Mouse (Mus musculus): ENCODE data around the gene Lyl1.
A peak's percentile ranks its signal among the peaks of the same experiment; 100 is the strongest.

Gene Lyl1

DNA sequence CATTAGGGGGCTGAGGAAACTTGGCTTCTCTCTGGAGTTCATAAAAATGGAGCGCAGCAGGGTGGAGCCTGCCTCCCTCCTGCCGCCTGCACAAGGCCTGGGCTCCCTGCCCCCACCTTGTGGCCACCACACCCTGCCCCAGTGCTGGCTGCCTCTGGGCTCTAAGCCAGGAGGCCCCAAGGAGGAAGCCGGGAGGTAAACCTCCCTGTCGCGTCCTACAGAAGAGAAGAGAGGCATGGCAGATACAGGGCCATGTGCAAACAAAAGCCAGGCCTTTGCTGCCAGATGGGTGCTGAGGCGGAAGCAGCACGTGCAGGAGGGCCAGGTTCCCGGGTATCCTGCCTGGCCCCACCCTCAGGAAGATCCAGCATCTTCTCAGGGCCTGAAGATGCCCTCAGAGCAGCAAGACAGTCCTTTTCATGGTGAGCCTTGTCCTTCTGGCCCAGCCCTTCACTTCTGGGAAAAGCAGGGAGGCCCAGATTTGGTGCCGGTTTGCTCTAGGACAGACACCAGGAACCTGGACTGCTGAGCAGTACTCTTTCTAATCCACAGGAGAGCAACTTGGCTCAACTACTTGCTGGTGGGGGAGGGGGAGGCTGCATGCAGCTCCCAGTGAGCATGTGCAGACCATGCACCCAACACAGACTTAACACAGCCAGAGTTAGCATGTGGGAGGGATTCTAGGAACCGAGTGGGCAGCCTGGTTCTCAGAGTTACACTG, 21.8 kb downstream of the Lyl1 start, which contains the start of gene G430095P16Rik:
TSS of gene G430095P16Rik (plus strand) at position 158 of the 721 bp plus-strand sequence.
- peak; percentile 78 for DNase-seq (ENCODE audit: low spot score)

DNA sequence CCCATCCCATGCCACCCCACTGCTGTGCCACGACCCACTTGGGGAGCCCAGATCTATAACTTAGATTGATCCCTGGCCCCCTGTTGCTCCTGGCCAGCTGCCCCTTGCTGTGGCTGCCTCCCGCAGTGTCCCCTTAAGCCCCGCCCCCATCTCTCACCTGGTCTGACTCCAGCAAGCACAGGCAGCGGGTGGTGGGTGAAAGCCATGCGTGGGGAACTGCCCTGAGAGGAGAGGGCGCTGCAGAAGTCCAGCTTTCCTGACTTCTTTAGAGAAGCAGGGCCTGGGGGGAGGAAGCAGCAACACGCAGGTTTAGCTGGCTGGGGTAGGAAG, 22.3 kb downstream of the Lyl1 start:
- DNase-seq (ENCODE audit: low spot score): no peak

DNA sequence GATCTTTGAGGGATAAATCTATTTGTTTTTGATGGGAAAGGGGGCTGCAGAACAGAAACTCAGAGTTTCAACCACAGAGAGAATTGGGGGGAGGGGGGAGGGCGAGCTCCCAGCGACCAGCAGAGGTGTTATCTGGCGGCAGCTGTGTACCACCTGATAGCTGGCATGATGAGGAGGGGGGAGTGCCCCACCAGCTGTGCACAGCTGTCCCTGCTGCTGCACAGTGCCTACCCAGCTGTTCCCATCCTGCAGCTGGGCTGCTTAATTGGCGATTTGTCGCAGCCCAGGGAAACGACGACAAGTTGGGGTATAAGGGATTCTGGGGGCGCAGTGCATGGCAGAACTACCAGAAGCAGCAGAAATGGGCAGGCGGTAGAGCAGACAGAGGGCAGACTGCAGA, 23.4 kb downstream of the Lyl1 start:
- no peak for DNase-seq (ENCODE audit: low spot score)

DNA sequence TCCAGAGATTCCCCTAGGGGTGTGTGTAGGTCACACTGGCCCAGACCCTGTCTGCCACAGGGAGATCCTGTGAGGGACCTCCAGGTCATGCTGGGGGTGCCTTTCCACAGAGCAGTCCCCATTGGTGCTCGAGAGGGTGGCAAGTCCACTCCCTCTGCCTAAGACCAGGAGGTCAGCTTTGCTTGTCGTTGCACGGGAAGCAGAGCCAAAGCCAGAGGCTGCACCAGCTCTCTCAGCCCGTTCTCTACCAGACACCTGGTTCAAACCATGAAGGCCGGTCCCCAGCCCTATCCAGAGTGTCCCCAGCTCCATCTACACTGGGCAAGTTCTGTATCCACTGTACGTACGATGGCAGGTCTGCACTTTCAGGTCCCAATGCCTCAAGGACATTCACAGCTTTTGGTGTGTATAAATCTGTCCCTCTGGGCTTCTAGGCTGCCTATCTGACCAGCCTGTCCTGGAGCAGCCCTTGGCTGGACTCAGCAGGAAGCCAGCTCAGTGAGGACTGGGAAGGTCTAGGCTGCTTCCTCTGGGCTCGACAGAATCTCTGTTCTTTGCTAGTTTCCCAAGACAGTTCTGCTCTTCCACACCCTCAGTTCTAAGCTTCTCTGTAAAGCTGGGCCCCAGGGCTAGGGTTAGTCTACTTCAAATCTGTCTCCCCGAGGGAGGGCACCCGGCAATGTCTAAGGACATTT, 24.1 kb downstream of the Lyl1 start:
- no peak for DNase-seq (ENCODE audit: low spot score)

DNA sequence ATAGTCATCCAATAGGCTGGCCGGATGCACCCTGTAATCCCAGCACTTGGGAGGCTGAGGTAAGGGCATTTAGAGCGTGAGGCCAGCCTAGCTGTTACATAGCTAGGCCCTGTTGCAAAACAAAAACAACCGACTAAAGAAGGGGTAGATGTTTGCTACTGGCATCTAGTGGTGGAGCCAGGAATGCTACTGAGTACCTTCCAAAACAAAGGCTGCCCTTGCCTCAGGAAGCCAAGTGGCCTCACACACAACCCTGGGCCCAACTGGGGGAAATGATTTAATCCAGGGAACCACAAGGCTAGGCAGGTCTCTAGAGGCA, 24.6 kb downstream of the Lyl1 start:
- DNase-seq (ENCODE audit: low spot score): no peak

DNA sequence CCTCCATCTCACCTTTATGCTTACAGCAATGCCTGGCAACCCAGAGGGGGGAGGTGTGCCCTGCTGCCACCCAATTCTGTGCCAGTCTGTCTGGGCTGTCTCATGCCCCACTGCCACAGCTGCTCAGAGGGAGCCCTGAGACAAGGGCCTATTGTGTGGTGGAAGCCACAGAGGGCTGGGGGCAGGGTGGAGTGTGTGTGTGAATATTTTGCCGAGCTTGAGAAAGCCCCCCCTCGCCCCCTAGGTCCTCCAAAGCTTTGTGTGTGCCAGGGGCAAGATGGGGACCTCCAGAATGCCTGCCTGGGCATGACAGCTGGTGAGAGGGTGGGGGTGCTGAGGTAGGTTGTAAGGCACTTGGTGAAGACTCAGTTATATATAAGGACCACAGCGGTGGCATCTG, 27.2 kb downstream of the Lyl1 start:
- no peak for DNase-seq (ENCODE audit: low spot score)

DNA sequence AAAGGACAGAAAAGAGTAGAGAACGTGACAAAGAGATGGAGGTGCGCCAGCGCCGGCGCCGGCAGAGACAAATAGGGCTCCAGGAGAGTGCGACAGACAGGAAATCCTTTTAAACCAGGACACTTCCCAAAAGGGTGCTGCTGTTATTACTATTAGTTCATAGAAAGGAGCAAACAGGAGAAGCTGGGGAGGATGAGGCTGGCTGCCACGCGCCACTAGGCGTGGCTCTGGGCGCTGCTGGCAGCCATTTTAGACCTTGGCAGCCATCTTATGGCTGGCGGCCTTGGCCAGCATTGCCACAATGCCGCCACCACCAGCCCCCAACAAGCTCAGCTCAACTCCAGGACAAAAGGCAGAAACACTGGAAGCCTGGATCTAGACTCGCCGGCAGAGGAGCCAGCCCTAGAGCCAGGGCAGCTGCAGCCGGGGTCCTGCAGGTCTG, 28.7 kb downstream of the Lyl1 start:
- DNase-seq (ENCODE audit: low spot score): no peak

DNA sequence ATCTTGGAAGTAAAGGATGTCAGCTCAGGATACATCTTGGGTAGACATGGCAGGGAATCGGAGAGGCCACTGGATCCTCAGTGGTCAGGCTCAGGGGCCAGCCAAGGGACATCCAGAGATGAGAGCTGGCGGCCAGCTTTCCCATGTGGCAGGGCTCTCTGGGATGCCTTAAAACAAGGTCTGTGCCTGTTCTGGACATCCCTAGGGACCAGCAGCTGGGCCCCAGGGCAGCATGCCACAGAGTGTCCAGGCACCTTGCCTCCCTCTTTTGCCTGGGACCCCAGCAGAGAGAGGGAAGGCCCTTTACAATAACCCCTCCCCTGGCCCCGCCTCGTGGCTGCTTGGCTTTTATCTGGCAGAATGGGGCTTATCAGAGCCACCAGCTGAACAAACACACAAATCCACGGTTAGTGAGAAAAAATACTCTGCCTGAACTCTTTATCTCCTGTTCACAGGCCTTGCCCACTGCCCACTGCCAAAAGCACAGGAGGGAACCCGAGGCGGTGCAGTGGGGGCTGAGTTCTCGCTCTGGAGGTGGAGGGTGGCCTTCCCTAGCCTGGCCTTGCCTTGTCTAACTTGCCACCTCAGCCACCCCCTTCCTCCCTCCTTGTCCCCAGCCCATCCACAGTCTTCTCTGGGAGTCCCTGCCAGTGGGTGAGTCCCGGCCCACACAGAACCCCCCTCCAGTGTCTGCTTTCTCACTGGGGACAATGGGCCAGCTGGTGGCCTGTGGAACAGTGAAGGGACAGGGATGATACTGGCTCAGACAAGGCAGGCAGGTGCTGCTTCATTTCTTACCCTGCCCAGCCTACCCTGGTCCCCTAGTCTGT, 29.5 kb downstream of the Lyl1 start:
- DNase-seq (ENCODE audit: low spot score): peak; percentile 65

DNA sequence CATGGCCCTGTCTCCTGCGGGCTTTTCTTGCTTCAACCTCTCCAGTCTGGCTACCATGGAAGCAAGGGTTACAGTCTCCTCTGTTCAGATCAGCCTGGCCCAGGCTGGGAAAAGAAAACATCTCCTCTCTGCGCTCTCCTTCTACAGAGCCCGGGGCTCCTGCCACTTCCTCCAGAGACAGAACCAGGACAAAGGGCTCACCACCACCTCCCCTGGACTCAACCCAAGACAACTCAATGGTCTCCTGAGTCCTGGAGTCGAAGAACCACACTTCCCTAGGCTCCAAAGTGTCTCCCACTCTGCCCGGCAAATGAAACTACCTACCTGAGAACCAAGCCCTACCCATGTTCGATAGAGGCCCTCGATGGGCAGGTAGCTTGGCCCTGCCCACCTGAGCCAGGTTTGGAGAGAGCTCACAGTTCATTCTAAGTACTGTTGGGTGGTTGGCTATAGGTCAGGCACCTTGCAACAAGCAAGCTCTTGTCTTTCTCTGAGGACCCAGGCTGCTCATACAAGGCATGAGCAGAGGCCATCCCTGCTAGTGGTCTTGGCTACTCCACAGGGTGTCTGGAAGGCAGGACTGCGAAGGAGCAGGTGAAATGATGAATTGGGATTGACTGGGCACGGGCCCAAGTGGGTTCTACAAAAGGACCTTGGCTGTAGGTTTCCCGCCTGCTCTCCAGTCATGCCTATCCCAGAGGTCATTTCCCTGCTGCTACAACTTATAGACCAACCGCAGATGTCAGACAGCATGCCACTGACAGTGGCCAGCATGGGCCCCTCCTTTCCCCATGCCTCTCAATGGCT, 30.3 kb downstream of the Lyl1 start:
- DNase-seq (ENCODE audit: low spot score): no peak

DNA sequence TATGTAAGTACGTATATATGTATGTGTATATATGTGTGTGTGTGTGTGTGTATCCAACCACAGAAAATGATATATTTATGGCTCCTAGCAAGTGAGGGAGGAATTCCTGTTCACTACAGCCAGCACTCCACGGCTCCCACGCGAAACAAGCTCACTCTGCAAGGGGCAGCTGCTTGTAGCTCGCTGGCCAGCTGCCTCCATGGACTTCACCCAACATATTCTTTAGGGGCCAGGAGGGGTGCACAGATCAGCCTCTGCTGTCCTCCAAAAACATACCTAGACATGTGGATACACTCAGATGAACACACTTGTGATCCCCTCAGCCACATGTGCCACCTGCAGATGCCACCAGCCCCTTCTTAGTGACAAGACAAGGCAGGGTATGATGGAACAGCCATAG, 31.3 kb downstream of the Lyl1 start:
- DNase-seq (ENCODE audit: low spot score): no peak

DNA sequence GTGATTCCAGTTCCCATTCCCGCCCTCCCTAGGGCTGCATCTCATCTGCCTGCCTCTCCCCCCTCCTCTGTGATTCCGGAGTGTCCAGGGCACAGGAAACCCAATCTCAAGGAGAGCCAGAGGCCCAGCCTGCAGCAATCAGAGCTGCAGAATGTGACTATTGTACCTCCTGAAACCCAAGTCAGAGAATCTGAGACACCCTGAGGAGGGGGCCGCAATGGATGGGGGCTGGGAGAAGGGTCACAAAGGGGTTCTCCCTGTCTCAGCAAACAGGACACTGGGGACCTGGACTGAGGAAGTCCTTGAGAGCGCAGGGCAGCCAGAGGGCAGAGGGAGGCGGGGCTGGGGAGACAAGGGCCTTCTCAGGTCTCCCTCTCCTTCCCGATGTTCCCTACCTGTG, 31.7 kb downstream of the Lyl1 start:
- no peak for DNase-seq (ENCODE audit: low spot score)

DNA sequence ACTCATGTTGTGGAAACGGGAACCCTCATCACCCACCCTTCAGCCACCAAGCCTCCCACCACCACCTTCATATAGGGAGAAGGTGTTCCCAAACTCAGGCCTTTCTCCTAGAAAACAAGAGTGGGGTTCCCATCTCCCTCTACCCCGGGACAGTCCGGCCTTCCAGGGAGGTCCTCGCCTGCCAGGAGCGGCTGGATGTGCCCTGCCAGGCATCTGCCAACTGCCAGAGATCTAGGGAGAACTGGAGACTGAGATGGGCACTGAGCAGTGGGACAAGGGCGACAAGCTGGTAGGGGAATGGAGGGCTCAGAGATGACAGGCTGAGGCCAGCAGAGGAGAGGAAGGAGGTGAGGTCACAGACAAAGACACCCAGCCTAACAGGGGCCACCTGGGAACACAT, 32.7 kb downstream of the Lyl1 start:
- DNase-seq (ENCODE audit: low spot score): no peak

DNA sequence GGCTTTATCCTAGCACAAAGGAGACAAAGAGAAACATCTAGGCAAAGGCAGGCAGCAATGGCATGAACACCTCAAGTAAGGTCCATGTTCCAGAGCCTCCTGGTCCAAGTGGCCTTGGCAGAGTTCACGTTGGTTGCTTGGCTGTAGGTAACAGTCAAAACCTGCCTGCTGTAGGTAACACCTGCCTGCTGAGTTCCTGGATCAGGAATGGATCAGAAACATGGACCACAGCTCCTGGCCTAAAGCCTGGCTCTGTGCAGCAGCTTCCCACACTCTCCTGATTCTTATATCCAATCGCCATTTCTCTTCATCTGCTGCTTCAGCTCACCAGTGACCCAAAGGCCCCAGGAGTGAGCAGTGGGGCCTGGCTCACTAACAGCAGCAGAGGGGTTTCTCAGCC, 33.4 kb downstream of the Lyl1 start:
- DNase-seq (ENCODE audit: low spot score): no peak

DNA sequence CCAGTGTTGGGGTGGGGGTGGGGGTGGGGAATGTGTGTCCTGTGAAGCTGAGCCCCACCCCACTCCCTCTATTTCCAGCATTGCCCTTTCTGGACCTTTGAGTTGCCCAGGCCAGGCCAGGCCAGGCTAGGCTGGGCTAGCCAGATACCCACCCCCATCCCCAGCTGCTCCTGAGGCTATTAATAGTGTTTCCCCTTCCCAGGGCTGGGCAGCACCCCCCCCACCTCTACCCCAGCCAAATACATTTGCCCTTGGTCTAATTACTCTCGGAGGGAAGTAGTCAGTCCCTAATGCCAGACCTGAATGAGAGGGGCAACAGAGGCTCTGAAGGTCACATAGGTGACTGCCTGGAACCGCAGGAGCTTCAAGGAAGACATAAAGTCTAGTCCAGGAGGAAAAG, 34.3 kb downstream of the Lyl1 start:
- no peak for DNase-seq (ENCODE audit: low spot score)

DNA sequence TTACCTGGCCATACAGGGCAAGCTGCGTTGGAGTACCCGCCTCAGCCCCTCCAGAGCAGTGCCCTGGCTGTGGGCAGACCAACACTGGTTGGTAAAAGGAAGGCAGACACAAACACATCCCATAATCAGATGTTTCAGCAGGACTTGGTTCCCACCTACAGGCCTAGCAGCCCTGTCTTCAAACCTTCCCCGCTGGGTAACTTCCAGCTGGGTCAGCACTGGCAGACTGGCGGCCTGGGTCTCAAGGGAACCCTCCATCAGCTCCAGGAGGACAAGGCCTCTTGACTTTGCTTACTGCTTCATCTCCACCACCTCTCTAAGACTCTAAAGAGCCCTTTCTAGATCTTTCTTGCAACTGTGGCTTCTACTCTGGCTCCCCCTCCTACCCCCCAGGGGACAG, 35.3 kb downstream of the Lyl1 start:
- DNase-seq (ENCODE audit: low spot score): no peak

DNA sequence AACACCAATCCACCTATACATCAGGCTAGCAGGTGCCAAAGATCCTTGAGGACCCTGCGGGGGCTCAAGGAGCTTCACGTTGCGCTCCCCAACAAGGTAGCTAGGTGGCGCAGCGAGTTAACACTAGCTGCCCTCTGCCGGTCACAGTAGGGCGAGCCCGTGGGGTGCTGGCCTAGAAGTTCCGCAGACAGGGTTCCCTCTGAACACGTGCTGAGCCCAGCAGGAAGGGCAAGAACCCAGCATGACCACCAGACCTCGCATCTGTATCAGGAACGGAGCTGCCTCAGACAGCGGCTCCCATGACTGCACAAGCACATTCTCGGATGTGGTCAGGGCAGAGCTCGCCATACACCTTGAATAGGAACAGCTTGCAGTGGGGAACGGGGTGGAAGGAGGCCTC, 36.4 kb downstream of the Lyl1 start:
- DNase-seq (ENCODE audit: low spot score): peak; percentile 75

DNA sequence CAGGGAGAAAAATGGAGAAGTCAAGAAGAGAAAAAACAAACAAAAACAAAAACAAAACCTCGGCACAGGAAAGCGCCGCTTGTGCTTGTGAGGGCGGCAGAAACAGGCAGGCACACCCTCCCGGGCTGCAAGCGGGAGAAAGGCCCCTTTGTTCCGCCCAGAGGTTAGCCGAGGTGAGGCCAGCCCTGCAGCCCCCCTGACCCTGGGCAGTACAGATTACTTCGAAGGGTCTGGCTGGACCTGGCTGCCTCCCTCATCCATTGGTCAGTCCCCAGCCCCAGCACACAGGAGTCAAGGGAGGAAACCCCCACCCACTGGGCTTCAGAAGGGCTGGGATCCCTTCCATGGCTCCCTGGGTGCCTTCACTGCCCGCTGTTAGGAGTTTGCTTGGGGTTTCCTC, 37.0 kb downstream of the Lyl1 start:
- DNase-seq (ENCODE audit: low spot score): no peak

DNA sequence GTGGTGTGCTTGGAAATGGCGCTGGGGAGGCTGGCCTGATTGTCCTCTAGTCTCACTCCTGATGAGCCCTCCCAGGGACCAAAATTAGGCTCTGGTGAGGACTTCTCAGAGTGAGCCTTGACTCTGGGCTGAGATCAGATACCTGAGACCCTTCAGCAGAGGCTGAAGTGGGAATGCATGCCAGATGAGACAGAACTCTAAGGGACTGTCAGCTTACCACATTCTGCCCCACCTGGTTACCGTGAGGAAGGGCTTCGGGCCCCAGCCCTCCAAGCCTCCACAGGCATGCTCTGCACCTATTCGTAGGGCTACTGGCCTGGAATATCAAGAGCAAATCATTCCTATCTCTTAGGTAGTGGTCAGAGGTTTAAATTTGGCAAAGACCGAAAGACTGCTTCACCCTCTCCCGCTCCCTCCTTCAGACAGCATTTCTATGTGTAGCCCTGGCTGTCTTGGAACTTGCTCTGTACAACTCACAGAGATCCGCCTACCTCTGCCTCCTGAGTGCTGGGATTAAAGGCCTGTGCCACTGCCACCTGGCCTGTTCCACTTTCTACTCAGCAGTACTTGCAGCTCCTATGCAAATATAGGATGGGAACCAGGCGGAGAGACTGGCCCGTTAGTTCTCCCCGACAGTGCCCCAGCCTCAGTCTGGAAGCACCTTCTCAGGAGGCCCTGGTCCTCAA, 37.6 kb downstream of the Lyl1 start:
- no peak for DNase-seq (ENCODE audit: low spot score)

DNA sequence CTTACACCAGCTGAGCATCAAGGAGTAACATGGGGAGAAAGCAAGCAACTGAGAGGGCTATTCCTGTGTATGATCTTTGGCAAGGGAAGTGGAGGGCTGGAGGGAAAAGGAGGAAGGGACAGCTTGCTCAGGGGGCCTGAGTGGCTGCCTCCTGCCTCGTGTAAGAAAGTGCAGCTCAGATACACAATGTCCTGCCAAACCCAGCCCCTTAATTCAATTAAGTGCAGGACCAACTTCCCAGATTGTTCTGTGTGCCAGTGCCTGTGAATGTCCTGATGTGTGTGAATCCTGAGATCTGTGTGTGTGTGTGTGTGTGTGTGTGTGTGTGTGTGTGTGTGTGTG, 38.1 kb downstream of the Lyl1 start:
- DNase-seq (ENCODE audit: low spot score): no peak

DNA sequence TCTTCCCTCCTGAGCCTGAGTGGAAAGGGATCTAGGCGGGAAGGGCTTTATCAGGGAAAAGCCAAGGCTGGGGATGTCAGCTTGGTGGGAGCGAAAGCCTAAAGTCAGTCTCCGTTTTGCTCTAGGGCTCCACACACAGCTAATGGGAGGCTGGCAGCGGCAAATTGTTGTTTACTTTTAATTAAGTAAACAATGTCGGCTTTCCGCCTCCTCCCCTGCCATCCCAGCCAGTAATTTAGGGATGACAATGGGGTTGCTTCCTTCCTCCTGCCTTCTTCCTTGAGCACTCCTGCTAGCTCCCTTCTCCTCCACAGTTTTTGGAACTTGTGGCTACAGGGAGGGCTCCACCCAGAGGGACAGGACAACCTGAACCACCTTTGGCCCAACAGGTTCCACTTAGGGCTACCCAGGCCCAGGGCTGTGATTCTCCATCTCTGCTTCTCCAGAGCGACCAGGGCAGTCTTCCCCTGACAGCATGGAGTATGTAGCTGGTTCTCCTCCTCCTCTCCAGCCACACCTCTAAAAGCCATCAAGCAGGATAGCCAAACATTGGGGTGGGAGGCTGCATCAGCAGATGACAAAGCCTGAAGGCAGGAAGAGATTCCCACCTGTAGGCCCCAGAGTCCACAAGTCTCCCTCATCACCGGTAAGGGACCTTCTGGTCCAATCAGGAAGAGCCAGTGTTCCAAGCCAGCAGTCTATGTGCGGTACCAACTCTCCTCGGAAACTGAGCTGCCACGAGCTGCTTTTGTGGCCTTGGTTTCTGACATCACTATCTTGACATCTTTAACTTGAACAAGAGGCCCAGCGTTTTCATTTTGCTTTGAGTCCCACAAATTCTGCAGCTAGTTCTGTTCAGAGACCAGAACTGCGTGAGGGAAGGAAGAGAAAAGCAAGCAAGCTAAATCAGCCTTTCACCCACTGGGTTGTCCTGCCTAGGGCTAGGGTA, 39.9 kb downstream of the Lyl1 start:
- no peak for DNase-seq (ENCODE audit: low spot score)

All from ovary, postnatal 36 days (tissue).